Mouse (Mus musculus): ENCODE measurements around the gene Sh3bgrl3. TPM values are rescaled to one million over a fixed set of nuclear protein-coding genes. Genes with fewer than 3 reads are reported as not detected.

Sh3bgrl3 gene
- polyA plus RNA-seq, 1 experiment from 2014 or later = 220 TPM

Other genes starting within 250 kb of the Sh3bgrl3 start
- gene Rps6ka1, start 241.0 kb downstream of the Sh3bgrl3 start, polyA plus RNA-seq (2014; fragmentation: Nextera tagmentation; extraction: Ambion mirVana) = 20.9 and 23.1 TPM in 2 replicates
- gene Hmgn2, start 160.1 kb downstream of the Sh3bgrl3 start, polyA plus RNA-seq (2014; fragmentation: Nextera tagmentation; extraction: Ambion mirVana) = 2,081 and 2,101 TPM in 2 replicates
- gene Dhdds, start 127.9 kb downstream of the Sh3bgrl3 start, polyA plus RNA-seq (2014; fragmentation: Nextera tagmentation; extraction: Ambion mirVana) = 35.3 and 35.6 TPM in 2 replicates
- 0.21 and 0.30 TPM in 2 replicates for gene Lin28a, start 109.9 kb downstream of the Sh3bgrl3 start, polyA plus RNA-seq (2014; fragmentation: Nextera tagmentation; extraction: Ambion mirVana)
- not detected in 2 replicates for gene Zfp683, start 75.0 kb downstream of the Sh3bgrl3 start, polyA plus RNA-seq (2014; fragmentation: Nextera tagmentation; extraction: Ambion mirVana)
- 0.52 and 1.1 TPM in 2 replicates for gene Crybg2, start 68.0 kb downstream of the Sh3bgrl3 start, polyA plus RNA-seq (2014; fragmentation: Nextera tagmentation; extraction: Ambion mirVana)
- gene Cd52, start 33.7 kb downstream of the Sh3bgrl3 start, polyA plus RNA-seq (2014; fragmentation: Nextera tagmentation; extraction: Ambion mirVana) = 3.9 and 6.2 TPM in 2 replicates
- 2.0 and 3.2 TPM in 2 replicates for gene Ubxn11, start 26.2 kb downstream of the Sh3bgrl3 start, polyA plus RNA-seq (2014; fragmentation: Nextera tagmentation; extraction: Ambion mirVana)
- 23.1 and 27.9 TPM in 2 replicates for gene Cep85, start 58.3 kb upstream of the Sh3bgrl3 start, polyA plus RNA-seq (2014; fragmentation: Nextera tagmentation; extraction: Ambion mirVana)
- not detected in 2 replicates for gene Gm7534, start 74.2 kb upstream of the Sh3bgrl3 start, polyA plus RNA-seq (2014; fragmentation: Nextera tagmentation; extraction: Ambion mirVana)
- gene Catsper4, start 98.6 kb upstream of the Sh3bgrl3 start, polyA plus RNA-seq (2014; fragmentation: Nextera tagmentation; extraction: Ambion mirVana) = not detected in 2 replicates
- 0.63 and 0.97 TPM in 2 replicates for gene Cnksr1, start 109.6 kb upstream of the Sh3bgrl3 start, polyA plus RNA-seq (2014; fragmentation: Nextera tagmentation; extraction: Ambion mirVana)
- gene E130218I03Rik, start 114.9 kb upstream of the Sh3bgrl3 start, polyA plus RNA-seq (2014; fragmentation: Nextera tagmentation; extraction: Ambion mirVana) = 0.23 TPM in 1 of 2 replicates, not detected in the other
- 11.5 and 12.4 TPM in 2 replicates for gene Zfp593, start 116.8 kb upstream of the Sh3bgrl3 start, polyA plus RNA-seq (2014; fragmentation: Nextera tagmentation; extraction: Ambion mirVana)
- not detected in 2 replicates for gene Gm30191, start 118.1 kb upstream of the Sh3bgrl3 start, polyA plus RNA-seq (2014; fragmentation: Nextera tagmentation; extraction: Ambion mirVana)
- 3.7 and 4.4 TPM in 2 replicates for gene Grrp1, start 125.3 kb upstream of the Sh3bgrl3 start, polyA plus RNA-seq (2014; fragmentation: Nextera tagmentation; extraction: Ambion mirVana)
- gene Pdik1l, start 159.1 kb upstream of the Sh3bgrl3 start, polyA plus RNA-seq (2014; fragmentation: Nextera tagmentation; extraction: Ambion mirVana) = 13.7 and 16.3 TPM in 2 replicates
- 21.6 and 22.1 TPM in 2 replicates for gene Trim63, start 186.3 kb upstream of the Sh3bgrl3 start, polyA plus RNA-seq (2014; fragmentation: Nextera tagmentation; extraction: Ambion mirVana)
- 0.26 TPM in 1 of 2 replicates, not detected in the other for gene Slc30a2, start 214.4 kb upstream of the Sh3bgrl3 start, polyA plus RNA-seq (2014; fragmentation: Nextera tagmentation; extraction: Ambion mirVana)

Data from heart, embryonic 11.5 days (tissue).